Mouse (Mus musculus): ENCODE measurements around the gene Fnip1. TPM values are rescaled to one million over a fixed set of nuclear protein-coding genes. Genes with fewer than 3 reads are reported as not detected.

Gene Fnip1
- total and polyA plus RNA-seq, 3 experiments = 11.9 to 13.6 TPM; not detected in 1

DNA sequence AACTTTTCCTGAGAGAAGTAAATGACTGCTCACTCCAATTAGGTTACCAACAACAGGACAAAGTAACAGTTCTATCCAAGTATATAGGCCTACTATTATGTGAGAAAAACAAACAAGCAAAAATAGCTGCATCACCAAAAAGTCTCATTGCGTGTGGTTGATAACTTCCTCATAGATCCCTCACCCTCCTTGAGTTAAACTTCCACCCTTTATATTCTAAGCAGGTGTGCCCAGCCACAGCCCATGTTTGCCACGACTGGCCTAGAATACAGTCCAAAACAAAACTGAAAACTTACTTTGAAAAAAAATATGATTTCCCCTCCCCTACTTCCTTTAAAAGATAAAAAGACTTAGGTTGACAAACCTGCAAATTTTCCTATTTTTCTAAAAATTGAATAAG is 90.0 kb downstream of the Fnip1 start:
- Histone ChIP-seq H3K9ac (ENCODE audit: control insufficient read depth, low read depth, low read length, poor library complexity, severe bottlenecking) (no peak overlapping the region), H3K27ac (ENCODE audit: control insufficient read depth, low read depth, low read length) (no peak overlapping the region), H3K4me1 (ENCODE audit: control insufficient read depth in 1 of 2, insufficient read depth in 2 of 2, low read length in 2 of 2) (peaks cover 25 to 35% of the 10 kb centered on the region in 2 experiments), H3K4me3 (ENCODE audit: control insufficient read depth in 1 of 2, insufficient read depth in 1 of 2, low read depth in 2 of 2, low read length in 2 of 2) (no peak overlapping the region), H3K27me3 (ENCODE audit: control insufficient read depth in 1 of 2, insufficient read depth in 2 of 2, low read length in 2 of 2) (no peaks in the 10 kb centered on the region), H3K79me2 (ENCODE audit: control insufficient read depth, insufficient read depth, low read length, poor library complexity) (peaks cover 74% of the 10 kb centered on the region), H3K9me3 (replicated peaks; ENCODE audit: insufficient read depth, low read length) (no peaks in the 10 kb centered on the region), H3K36me3 (ENCODE audit: control insufficient read depth in 1 of 2, insufficient read depth in 2 of 2, low read length in 2 of 2) (peaks cover 4 to 61% of the 10 kb centered on the region in 2 experiments; a peak in 3 of 4 replicates)
- DNase-seq (ENCODE audit: low read depth, low spot score) = peak; percentile 56
- no peak for TF ChIP-seq NELFE (IDR thresholded peaks at IDR 0.05; ENCODE audit: low read depth, low read length)
- TF ChIP-seq SIN3A (IDR thresholded peaks at IDR 0.05; ENCODE audit: low read length) = peak; percentile 26; the same call in 1 of the 2 replicates

- Histone ChIP-seq H3K27me3 (ENCODE audit: control insufficient read depth in 1 of 2, insufficient read depth in 2 of 2, low read length in 2 of 2) (no peaks in the 10 kb centered on the region), H3K4me3 (ENCODE audit: control insufficient read depth in 1 of 2, insufficient read depth in 1 of 2, low read depth in 2 of 2, low read length in 2 of 2) (no peak overlapping the region), H3K36me3 (ENCODE audit: control insufficient read depth in 1 of 2, insufficient read depth in 2 of 2, low read length in 2 of 2) (peaks cover 4 to 65% of the 10 kb centered on the region in 2 experiments; a peak in 3 of 4 replicates), H3K9me3 (replicated peaks; ENCODE audit: insufficient read depth, low read length) (no peaks in the 10 kb centered on the region), H3K4me1 (ENCODE audit: control insufficient read depth in 1 of 2, insufficient read depth in 2 of 2, low read length in 2 of 2) (peaks cover 26 to 40% of the 10 kb centered on the region in 2 experiments), H3K9ac (ENCODE audit: control insufficient read depth, low read depth, low read length, poor library complexity, severe bottlenecking) (no peak overlapping the region), H3K79me2 (ENCODE audit: control insufficient read depth, insufficient read depth, low read length, poor library complexity) (peaks cover 62% of the 10 kb centered on the region), H3K27ac (ENCODE audit: control insufficient read depth, low read depth, low read length) (no peak overlapping the region)
- DNase-seq (ENCODE audit: low read depth, low spot score) = peak; percentile 65
- peak in 1 of 2 experiments; percentile 18; a peak in 1 of 4 replicates for TF ChIP-seq EP300 (IDR thresholded peaks at IDR 0.05; ENCODE audit: low read depth in 1 of 2, low read length in 2 of 2)
- TF ChIP-seq ETS1 (IDR thresholded peaks at IDR 0.05; ENCODE audit: low read depth, low read length) = peak; percentile 42; the same call in 1 of the 2 replicates
- TF ChIP-seq MXI1 (IDR thresholded peaks at IDR 0.05; ENCODE audit: low read depth, low read length) = no peak
- TF ChIP-seq SIN3A (IDR thresholded peaks at IDR 0.05; ENCODE audit: low read length) = no peak
- TF ChIP-seq TCF12 (IDR thresholded peaks at IDR 0.05; ENCODE audit: low read depth, low read length) = no peak
- no peak for TF ChIP-seq TAL1 (IDR thresholded peaks at IDR 0.05; ENCODE audit: low read length)
These were observed 92.4 kb downstream of the Fnip1 start for GRCm38 (mm10) chr11:54530391-54530790.

GRCm38 (mm10) chr11:54530916-54531315 is 92.9 kb downstream of the Fnip1 start:
- no peak for TF ChIP-seq POLR2A (IDR thresholded peaks at IDR 0.05; ENCODE audit: control insufficient read depth in 1 of 2, insufficient read depth in 1 of 2, low read depth in 1 of 2, low read length in 2 of 2, poor library complexity in 1 of 2)
- no peak for TF ChIP-seq TAL1 (IDR thresholded peaks at IDR 0.05; ENCODE audit: low read length)
- no peak for TF ChIP-seq UBTF (IDR thresholded peaks at IDR 0.05; ENCODE audit: borderline replicate concordance, insufficient read depth, low read depth, low read length)
- Histone ChIP-seq H3K9ac (ENCODE audit: control insufficient read depth, low read depth, low read length, poor library complexity, severe bottlenecking) (no peak overlapping the region), H3K27me3 (ENCODE audit: control insufficient read depth in 1 of 2, insufficient read depth in 2 of 2, low read length in 2 of 2) (no peaks in the 10 kb centered on the region), H3K4me1 (ENCODE audit: control insufficient read depth in 1 of 2, insufficient read depth in 2 of 2, low read length in 2 of 2) (peaks cover 30 to 44% of the 10 kb centered on the region in 2 experiments), H3K27ac (ENCODE audit: control insufficient read depth, low read depth, low read length) (no peak overlapping the region), H3K9me3 (replicated peaks; ENCODE audit: insufficient read depth, low read length) (no peaks in the 10 kb centered on the region), H3K79me2 (ENCODE audit: control insufficient read depth, insufficient read depth, low read length, poor library complexity) (peaks cover 63% of the 10 kb centered on the region), H3K4me3 (ENCODE audit: control insufficient read depth in 1 of 2, insufficient read depth in 1 of 2, low read depth in 2 of 2, low read length in 2 of 2) (no peak overlapping the region), H3K36me3 (ENCODE audit: control insufficient read depth in 1 of 2, insufficient read depth in 2 of 2, low read length in 2 of 2) (peaks cover 4 to 66% of the 10 kb centered on the region in 2 experiments; a peak in 3 of 4 replicates)
- DNase-seq (ENCODE audit: low read depth, low spot score) = peak; percentile 66
